Mouse (Mus musculus): ENCODE data around the gene Dgki.

Dgki gene

DNA sequence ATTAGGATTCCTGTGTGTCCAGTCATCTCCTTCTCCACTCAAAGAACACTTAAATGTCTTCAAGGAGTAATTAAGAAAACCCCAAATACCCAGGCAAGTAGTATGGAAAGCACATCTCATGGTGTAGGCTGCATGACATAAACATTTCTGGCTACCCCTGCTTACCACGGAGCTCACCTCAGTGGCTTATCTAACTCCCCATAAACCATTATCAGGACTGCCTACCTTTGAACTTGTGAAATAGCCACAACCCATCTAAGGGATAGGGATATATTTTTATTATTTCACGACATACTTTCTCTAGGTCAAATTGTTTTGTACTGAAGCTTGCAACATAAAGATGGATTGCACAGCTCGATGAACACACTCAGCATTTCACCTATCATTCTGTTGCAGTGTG lies 394.0 kb downstream of the Dgki start:
- DNase-seq (ENCODE audit: low spot score): no peak

DNA sequence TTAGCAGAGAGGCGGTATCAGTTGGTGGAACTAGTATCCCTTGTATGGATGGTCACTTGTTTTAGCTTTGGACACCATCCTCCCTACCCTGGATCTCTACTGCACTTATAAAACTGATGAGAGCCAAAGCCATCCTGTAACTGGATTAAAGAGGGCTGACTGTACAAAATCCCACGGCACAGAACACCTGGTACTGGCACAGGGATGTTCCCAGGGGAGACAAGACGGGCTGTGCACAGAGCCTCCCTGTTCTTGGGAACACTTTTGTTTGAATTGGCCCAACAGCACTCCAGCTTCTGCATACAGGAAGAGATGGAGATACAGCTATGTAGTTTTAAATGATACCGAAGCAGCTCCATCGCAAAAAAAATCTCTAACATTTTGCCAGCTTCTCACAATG lies 395.1 kb downstream of the Dgki start:
- DNase-seq (ENCODE audit: low spot score): no peak

GRCm38 (mm10) chr6:36903821-36904220 lies 396.2 kb downstream of the Dgki start:
- no peak for DNase-seq (ENCODE audit: low spot score)

GRCm38 (mm10) chr6:36903159-36903794 lies 396.7 kb downstream of the Dgki start:
- DNase-seq (ENCODE audit: low spot score): no peak

DNA sequence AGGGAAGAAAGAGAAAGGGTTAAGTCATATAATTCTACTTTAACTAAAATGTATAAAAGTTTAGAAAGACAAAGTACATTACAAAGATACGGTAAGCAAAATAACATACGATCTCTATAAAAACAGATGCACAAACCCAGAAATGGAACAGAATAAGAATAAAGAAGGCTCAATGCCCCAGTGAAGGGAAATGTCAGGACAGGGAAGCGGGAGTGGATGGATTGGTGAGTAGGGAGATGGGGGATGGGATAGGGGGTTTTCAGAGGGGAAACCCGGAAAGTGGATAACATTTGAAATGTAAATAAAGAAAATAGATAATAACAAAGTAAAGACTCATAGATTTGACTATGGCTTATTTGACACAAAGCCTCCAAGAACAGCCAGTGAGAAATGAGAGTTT lies 400.1 kb downstream of the Dgki start:
- no peak for DNase-seq (ENCODE audit: low spot score)

- DNase-seq (ENCODE audit: low spot score): no peak
Measured at GRCm38 (mm10) chr6:36898412-36898811, 401.6 kb downstream of the Dgki start.

GRCm38 (mm10) chr6:36897616-36898149 lies 402.3 kb downstream of the Dgki start:
- DNase-seq (ENCODE audit: low spot score): no peak

DNA sequence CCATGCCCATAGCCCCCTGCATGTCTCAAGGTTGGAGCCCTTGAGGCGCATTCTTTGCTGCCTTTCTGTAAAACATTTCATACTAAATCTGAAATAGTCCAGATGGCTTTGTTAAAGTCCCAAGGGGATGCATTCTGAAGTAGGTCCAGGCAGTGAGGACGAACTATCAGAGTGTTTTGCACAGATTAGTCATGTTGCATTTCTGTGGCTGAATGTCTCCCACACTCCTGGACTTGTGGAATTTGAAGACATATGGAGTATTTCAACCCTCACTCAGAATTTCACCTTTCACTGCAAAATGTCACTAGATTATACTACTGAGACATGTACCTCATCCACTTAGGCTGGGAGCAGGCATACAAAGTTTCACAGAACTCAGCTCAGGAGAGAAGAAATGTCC lies 403.3 kb downstream of the Dgki start:
- no peak for DNase-seq (ENCODE audit: low spot score)

- DNase-seq (ENCODE audit: low spot score): no peak
Measured at GRCm38 (mm10) chr6:36891820-36892219, 408.2 kb downstream of the Dgki start.

DNA sequence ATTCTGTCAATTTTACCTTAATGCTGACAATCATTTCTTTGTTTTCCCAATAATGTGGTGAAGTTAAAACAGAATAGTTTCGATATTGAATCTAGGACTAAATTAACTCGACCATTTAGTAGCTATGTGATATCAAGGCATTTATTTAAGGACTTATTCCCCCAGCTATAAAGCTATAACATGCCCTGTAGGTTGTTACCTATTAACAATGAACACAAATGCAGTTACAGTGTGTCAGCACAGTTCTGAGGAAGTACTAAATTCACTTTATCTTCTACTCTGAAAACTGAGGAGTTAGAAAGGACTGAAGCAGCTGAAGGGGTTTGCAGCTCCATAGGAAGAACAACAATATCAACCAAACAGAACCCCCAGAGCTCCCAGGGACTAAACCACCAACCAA lies 409.2 kb downstream of the Dgki start:
- no peak for DNase-seq (ENCODE audit: low spot score)

DNA sequence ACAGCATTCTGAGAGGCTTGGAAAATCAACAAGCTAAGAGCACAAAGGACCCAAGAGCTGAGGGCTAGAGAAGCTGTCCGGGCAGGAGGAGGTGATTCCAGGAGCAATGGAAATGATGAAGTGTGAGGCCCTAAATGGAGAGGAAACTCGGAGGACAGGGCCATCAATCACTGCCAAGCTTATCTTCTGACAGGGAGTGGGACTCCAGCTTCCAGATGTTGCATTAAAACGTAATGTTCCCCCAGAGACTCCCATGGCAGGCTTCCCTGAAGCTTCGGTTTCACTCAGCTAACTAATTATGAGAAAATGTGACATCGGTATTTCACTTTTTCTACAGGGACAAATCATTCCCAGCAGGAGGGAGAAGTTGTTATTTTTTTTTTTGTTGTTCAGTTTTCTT lies 409.7 kb downstream of the Dgki start:
- no peak for DNase-seq (ENCODE audit: low spot score)

- DNase-seq (ENCODE audit: low spot score): no peak
Measured at GRCm38 (mm10) chr6:36881309-36881708, 418.7 kb downstream of the Dgki start.

DNA sequence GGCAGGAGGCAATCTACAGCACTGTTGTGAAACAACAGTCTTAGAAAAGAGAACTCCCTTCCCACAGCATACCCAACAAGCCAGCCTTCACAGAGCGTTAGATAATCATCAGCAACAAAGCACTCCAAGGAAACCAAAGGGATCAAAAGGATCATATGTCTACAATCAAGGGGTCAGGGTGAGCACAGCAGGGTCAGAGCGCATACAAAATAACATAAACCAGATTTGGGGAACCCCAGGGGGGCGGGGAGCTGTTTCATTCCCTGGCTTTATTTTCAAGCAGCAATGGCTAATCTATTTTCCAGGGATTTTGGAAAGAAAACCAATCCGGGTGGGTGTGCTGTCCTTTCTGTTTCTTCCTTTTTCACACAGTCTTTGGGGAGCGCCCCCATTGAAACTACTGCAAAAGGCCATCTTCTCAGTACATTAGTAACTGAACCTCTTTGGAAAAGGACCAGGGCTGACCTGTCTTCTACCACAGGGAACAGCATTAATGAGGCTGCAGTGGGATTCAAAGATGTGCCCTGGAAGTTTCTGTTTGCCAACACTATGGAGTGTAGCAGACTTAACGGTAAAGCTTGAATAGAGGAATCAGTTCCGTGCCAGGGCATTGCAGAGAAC lies 419.2 kb downstream of the Dgki start:
- no peak for DNase-seq (ENCODE audit: low spot score)

GRCm38 (mm10) chr6:36877399-36877798 lies 422.6 kb downstream of the Dgki start:
- DNase-seq (ENCODE audit: low spot score): no peak

- no peak for DNase-seq (ENCODE audit: low spot score)
Measured at GRCm38 (mm10) chr6:36876426-36876825, 423.6 kb downstream of the Dgki start.

- DNase-seq (ENCODE audit: low spot score): no peak
Measured at GRCm38 (mm10) chr6:36875926-36876325, 424.1 kb downstream of the Dgki start.

GRCm38 (mm10) chr6:36872876-36873275 lies 427.1 kb downstream of the Dgki start:
- DNase-seq (ENCODE audit: low spot score): no peak

- no peak for DNase-seq (ENCODE audit: low spot score)
Measured at GRCm38 (mm10) chr6:36868217-36868616, 431.8 kb downstream of the Dgki start.

DNA sequence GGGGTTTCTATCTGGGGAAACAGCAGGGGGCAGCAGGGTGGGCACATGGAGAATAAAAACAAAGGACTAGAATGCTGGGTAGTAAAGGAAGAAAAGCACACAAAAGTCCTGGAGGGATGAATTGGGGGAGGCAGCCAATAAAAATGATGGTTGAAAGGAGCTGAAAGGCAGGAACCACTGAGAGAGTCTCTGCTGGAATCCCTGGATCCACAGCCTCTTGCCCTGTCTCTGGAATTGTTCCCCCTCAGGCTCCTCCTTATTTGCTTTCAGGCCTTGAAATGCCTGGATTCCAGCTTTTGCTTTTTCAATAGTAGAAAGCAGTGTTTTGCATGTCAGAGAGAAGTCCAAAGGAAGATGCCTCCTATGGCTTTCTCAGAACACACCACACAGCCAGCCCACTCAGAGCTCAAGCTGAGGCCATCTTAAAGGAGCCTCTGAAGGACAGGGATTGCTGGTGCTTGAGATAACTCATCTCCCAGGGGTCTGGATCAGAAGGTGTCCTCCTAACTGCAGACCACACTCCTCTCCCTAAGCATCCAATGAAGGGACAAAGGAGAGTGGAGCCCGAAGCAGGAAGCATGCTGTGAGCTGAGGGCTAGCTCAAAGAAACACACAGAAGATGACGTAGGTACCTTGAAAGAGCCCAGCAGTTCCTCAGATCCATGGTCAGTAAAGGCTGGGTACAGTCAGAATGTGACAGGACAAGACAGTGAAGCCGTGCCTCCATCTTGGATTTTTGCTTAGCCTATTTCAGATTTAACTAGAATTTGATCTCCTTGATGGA lies 441.5 kb downstream of the Dgki start:
- DNase-seq (ENCODE audit: low spot score): no peak

GRCm38 (mm10) chr6:36857627-36858257 lies 442.2 kb downstream of the Dgki start:
- DNase-seq (ENCODE audit: low spot score): no peak

GRCm38 (mm10) chr6:36850422-36851129 lies 449.4 kb downstream of the Dgki start:
- DNase-seq (ENCODE audit: low spot score): no peak

GRCm38 (mm10) chr6:36845288-36845687 lies 454.7 kb downstream of the Dgki start:
- DNase-seq (ENCODE audit: low spot score): no peak
